8 mouse cellular contexts compared by ENCODE assay signal in the genomic region with DNA sequence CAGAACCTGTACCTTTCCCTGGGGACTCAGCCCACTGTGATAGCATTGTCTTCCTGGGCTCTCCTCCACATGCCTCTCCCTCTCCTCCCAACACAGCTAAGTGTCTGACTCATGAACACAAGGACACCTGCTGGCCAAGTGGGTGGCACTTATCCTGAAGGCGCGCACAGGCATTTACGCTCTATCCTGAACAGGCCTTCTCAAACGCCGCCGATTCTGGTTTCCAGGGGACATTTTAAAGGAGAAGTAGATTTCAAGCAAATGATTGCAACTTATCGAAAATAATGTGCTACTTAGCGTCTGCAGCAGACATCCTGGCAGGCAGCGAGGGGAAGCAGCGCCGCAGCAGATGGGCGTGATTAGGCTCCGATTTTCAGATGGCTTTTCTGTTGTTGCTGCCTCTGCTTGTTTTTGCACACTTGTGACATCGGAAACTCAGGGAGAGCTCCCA.
DNase-seq lines count a peak whose midpoint lies in the region; ATAC-seq lines count a peak whose summit lies in the region.

No protein-coding gene starts in this region.

- no peak for ATAC-seq in heart, embryonic 12.5 days (ENCODE audit: insufficient number of reproducible peaks, low FRiP score)

- no peaks in the 10 kb centered on the region for H3K36me3 ChIP-seq in heart, embryonic 12.5 days

- intact Hi-C loops in heart, postnatal 36 days (cut with DNase I), result no loop called here
- intact Hi-C loops in left cerebral cortex, postnatal 4 days (cut with DNase I), result no loop called here

- H3K4me3 ChIP-seq in heart, embryonic 12.5 days, result no peak overlapping the region

- H3K9ac ChIP-seq in heart, embryonic 12.5 days, result no peak overlapping the region

- no peaks in the 10 kb centered on the region for H3K27me3 ChIP-seq in heart, embryonic 12.5 days (replicated peaks)

- WGBS in heart, embryonic 12.5 days, result 51% methylated on average over 14 of the region's 14 CpGs

- H3K9me3 ChIP-seq in heart, embryonic 12.5 days (replicated peaks), result no peaks in the 10 kb centered on the region

- no peak for DNase-seq in heart, postnatal 36 days
- peak; percentile 60 to 63 for DNase-seq in cerebellum, adult 18-20 months
- peak; percentile 60 to 72 for DNase-seq in frontal cortex, adult 2 months (ENCODE audit: extremely low spot score in 1 of 2, low spot score in 1 of 2)
- DNase-seq in left cerebral cortex, postnatal 4 days, result peak; percentile 27
- peak; percentile 55 to 69 for DNase-seq in right cerebral cortex, postnatal 36 days (ENCODE audit: low spot score in 2 of 2)
- DNase-seq in yolk sac, embryonic 10.5 days (ENCODE audit: low spot score), result no peak
- DNase-seq in kidney, adult 18-20 months, result no peak

- H3K4me2 ChIP-seq in heart, embryonic 12.5 days, result peak overlapping the region; percentile 39

- H3K4me1 ChIP-seq in heart, embryonic 12.5 days (replicated peaks), result peaks cover 52% of the 10 kb centered on the region

- H3K27ac ChIP-seq in heart, embryonic 12.5 days (ENCODE audit: poor library complexity, severe bottlenecking), result no peak overlapping the region

Comparison
In these comparisons a context has a peak if more than half of its experiments do, and no peak if none do; other contexts are left out.
1. DNase-seq: peak in cerebellum, adult 18-20 months (2 of 2), frontal cortex, adult 2 months (2 of 2), left cerebral cortex, postnatal 4 days (single experiment) and right cerebral cortex, postnatal 36 days (2 of 2); none in heart, postnatal 36 days (0 of 2), yolk sac, embryonic 10.5 days (single experiment) and kidney, adult 18-20 months (single experiment).